Mouse (Mus musculus): ENCODE measurements at regions not wholly inside any gene's neighbourhood (a gene's known extent, or its start where the extent isn't known, plus 50 kb on each side); places are given as distances from the start of the nearest gene placed in this dataset.

- no peak for DNase-seq (ENCODE audit: inconsistent ontology term)
Observed at GRCm38 (mm10) chr1:100878065-100878464, 1105.5 kb downstream of the Cntnap5b start.

DNA sequence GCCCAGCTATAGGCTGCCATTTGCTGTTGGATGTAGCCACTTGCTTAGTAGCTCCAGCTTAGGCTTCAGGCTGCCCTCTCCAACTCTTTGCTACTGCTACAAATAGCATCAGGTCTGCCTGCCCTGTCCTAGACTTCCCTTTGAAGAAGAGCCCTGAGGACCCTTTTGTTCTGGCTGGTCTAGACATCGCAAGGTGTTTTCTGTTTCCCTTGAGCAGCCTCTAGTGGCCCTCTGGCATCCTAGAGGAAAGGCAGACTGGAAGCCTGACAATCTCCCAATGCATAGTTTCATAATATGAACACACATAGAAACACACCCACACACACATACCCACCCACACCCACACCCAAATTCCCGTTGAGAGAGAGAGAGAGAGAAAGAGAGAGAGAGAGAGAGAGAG, 1114.8 kb downstream of the Cntnap5b start:
- DNase-seq (ENCODE audit: inconsistent ontology term): no peak

DNA sequence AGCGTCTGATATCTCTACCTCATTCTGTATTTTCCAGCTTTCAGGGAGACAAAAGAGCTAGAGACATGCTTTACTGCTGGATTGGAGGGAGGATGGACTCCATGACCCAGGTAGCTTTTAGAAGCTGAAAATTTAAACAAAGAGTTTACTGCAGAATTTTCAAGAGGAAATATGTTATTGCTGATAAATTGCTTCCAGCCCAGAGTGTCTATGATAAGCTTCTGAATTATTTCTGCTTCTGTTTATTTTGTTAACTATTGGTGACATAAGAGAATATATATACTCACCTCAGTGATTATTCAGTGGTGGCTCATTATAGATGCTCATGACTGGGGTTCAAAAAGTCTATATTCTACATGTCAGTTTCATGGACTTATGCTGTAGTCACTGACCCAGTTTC, 1115.8 kb downstream of the Cntnap5b start:
- DNase-seq (ENCODE audit: inconsistent ontology term): no peak

DNA sequence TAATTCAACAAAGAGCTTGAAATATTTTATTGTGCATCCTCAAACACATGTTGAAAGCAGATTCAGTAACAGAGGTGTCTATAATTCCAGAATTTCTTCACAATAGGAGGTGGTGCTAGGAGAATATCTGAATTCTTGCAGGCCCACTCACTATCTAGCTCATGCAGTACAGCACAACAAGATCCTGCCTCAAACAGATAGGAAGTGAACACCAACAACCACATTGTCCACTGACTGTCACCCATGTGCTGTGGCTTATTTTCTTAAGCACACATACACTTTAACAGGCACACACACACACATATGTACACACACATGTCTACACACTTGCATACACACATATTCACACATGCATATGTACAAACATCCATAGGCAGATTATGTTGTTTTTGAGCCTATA, 1150.3 kb downstream of the Cntnap5b start:
- no peak for DNase-seq (ENCODE audit: inconsistent ontology term)

- peak; percentile 47 for DNase-seq (ENCODE audit: inconsistent ontology term)
Observed at GRCm38 (mm10) chr1:100928171-100928771, 1155.7 kb downstream of the Cntnap5b start.

- DNase-seq (ENCODE audit: inconsistent ontology term): no peak
Observed at GRCm38 (mm10) chr1:100967254-100967653, 1194.7 kb downstream of the Cntnap5b start.

GRCm38 (mm10) chr1:100971361-100971760, 1198.8 kb downstream of the Cntnap5b start:
- no peak for DNase-seq (ENCODE audit: inconsistent ontology term)

DNA sequence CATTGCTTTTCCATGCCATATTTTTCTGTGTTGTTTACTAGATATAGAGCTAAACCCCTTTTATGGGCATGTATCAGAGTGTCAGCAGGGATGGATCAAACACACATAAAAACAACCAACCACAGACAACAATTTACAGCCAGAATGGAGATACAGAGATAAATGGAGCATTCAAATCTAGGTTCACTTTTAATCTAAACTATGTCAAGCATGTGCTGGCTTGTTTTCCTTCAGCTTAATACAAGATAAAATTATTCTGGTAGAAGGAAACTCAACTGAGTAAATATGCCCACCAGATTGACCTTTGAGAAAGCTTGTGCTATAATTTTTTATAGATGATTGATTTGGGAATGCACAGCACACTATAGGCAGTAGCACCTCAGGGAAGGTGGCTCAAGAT, 1199.7 kb downstream of the Cntnap5b start:
- DNase-seq (ENCODE audit: inconsistent ontology term): no peak

- no peak for DNase-seq (ENCODE audit: inconsistent ontology term)
Observed at GRCm38 (mm10) chr1:100973713-100974112, 1201.1 kb downstream of the Cntnap5b start.
